Mouse (Mus musculus) heart, postnatal 0 days (tissue): Measurements from ENCODE around the gene Metap1. TPM values are rescaled to one million over a fixed set of nuclear protein-coding genes. Genes with fewer than 3 reads are reported as not detected.

Source experiments
- ATAC-seq: fragments of 200-750 bp; cut with Nextera tagmentation; 2 replicates; pipeline ENCODE4 v1.8.0; 2017; ENCODE audit warnings: low read depth, moderate number of reproducible peaks, moderate library complexity; ENCODE audit not compliant: insufficient read depth
- DNase-seq: peaks from one replicate; pipeline ENCODE4 v3.0.0-alpha.2; 2016; ENCODE audit warnings: low spot score
- H3K27ac ChIP-seq: fragments of 300-500 bp; sonication (generic); 2 replicates; pipeline ENCODE4 v1.5.1; 2014; ENCODE audit warnings: low read depth, mild to moderate bottlenecking
- H3K27me3 ChIP-seq: fragments of 300-500 bp; sonication (generic); 2 replicates; pipeline ENCODE4 v1.6.1; 2014; ENCODE audit warnings: low read length, mixed read lengths; ENCODE audit not compliant: control insufficient read depth, insufficient read depth
- H3K36me3 ChIP-seq: fragments of 300-500 bp; sonication (generic); replicated peaks from 2 replicates; pipeline ENCODE4 v1.6.1; 2014; ENCODE audit warnings: low read length, mixed read lengths; ENCODE audit not compliant: control insufficient read depth, insufficient read depth
- H3K4me1 ChIP-seq: fragments of 300-500 bp; sonication (generic); 2 replicates; pipeline ENCODE4 v1.6.1; 2014; ENCODE audit warnings: antibody characterized with exemption; ENCODE audit not compliant: control insufficient read depth, insufficient read depth
- H3K4me2 ChIP-seq: fragments of 300-500 bp; sonication (generic); 2 replicates; pipeline ENCODE4 v1.6.1; 2014; ENCODE audit warnings: low read depth, mild to moderate bottlenecking, low read length, moderate library complexity
- H3K4me3 ChIP-seq: fragments of 300-500 bp; sonication (generic); 2 replicates; pipeline ENCODE4 v1.5.1; 2014; ENCODE audit warnings: low read depth, low read length
- H3K9ac ChIP-seq: fragments of 300-500 bp; sonication (generic); replicated peaks from 2 replicates; pipeline ENCODE4 v1.6.1; 2014; ENCODE audit warnings: low read depth, low read length, mixed read lengths
- H3K9me3 ChIP-seq: fragments of 300-500 bp; sonication (generic); replicated peaks from 2 replicates; pipeline ENCODE4 v1.6.1; 2016; ENCODE audit warnings: low read length; ENCODE audit not compliant: control insufficient read depth
- CTCF ChIP-seq: IDR thresholded peaks from 2 replicates; pipeline ENCODE4 v1.5.1; 2016; ENCODE audit warnings: antibody characterized with exemption, control low read depth, low read depth
- EP300 ChIP-seq: IDR thresholded peaks from 2 replicates; pipeline ENCODE4 v1.6.1; 2016; ENCODE audit warnings: antibody characterized with exemption, low read depth
- WGBS: fragments of 180-500 bp; shearing (Covaris S2); extraction: QIAGEN DNeasy Blood & Tissue Kit; methylation state at CpG from one replicate; pipeline ENCODE4 v1.1.7; 2014; 5-methylcytosine and 5-hydroxymethylcytosine counted together
- polyA plus RNA-seq: library from polyadenylated mRNA; unstranded; fragments of >200 nt; fragmentation: Nextera tagmentation; extraction: Ambion mirVana; gene quantifications from 2 replicates; pipeline ENCODE4 v1.2.1, GENCODE M21; 2015
- total RNA-seq: library from RNA; depleted of rRNA; stranded (reverse); fragments of >200 nt; gene quantifications from 2 replicates; pipeline ENCODE4 v1.2.3, GENCODE M21; 2014; ENCODE audit warnings: low replicate concordance

The Metap1 gene
- total and polyA plus RNA-seq, 2 experiments from 2014 or later, result 26.0 to 33.3 TPM

DNA sequence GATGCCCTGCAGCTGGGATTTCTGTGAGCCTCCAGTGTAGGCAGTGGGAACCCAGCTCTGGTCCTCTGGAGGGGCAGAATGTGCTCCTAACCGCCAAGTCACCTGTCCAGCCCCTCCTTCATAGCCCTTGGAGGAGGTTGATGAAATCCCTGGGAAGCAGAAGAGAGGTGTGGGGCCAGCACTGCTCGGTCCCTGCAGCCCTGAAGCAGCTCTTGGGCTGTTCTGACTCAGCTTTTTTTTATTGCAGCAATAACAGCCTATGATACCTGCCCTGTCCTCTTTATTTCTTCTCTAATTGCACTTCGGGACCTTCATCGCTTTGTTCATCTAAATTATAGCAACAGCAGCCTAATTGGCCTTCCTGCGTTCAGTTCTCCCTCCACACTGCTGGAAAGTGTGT lies 21.2 kb upstream of the Metap1 start:
- TF ChIP-seq CTCF, result no peak
- TF ChIP-seq EP300, result no peak
- WGBS, result 74% methylated on average over 5 of the region's 5 CpGs
- Histone ChIP-seq H3K9ac (no peak overlapping the region), H3K27ac (no peak overlapping the region), H3K9me3 (no peaks in the 10 kb centered on the region), H3K4me1 (no peaks in the 10 kb centered on the region), H3K4me3 (no peak overlapping the region), H3K4me2 (no peak overlapping the region), H3K27me3 (no peaks in the 10 kb centered on the region), H3K36me3 (no peaks in the 10 kb centered on the region)
- no peak for DNase-seq
- ATAC-seq, result no peak

DNA sequence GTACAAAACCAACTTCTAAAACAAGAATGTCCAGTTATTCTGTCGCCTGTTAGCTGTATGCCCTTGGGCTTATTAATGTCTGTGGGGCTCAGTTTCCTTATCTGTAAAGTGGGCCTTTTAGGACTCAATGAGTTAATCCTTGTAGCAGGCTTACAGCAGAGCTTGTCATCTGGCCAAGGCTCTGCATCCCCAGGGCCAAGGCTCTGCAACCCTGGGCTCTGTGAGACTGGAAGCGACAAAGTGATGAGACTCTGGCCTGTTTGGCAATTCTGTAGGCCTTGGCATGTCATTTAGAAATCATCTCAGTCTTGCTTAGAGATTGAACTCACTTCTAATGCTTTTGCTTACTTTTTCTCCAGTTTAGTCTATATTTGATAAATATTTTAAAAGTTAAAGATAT lies 20.3 kb upstream of the Metap1 start:
- DNase-seq (no peak), ATAC-seq (no peak)
- H3K27me3 ChIP-seq, result no peaks in the 10 kb centered on the region
- no peaks in the 10 kb centered on the region for H3K36me3 ChIP-seq
- no peak overlapping the region for H3K27ac ChIP-seq
- no peak overlapping the region for H3K9ac ChIP-seq
- no peak for TF ChIP-seq EP300
- no peak for TF ChIP-seq CTCF
- no peaks in the 10 kb centered on the region for H3K4me1 ChIP-seq
- H3K4me3 ChIP-seq, result no peak overlapping the region
- no peak overlapping the region for H3K4me2 ChIP-seq
- WGBS, result 79% methylated on average over 2 of the region's 2 CpGs
- no peaks in the 10 kb centered on the region for H3K9me3 ChIP-seq

DNA sequence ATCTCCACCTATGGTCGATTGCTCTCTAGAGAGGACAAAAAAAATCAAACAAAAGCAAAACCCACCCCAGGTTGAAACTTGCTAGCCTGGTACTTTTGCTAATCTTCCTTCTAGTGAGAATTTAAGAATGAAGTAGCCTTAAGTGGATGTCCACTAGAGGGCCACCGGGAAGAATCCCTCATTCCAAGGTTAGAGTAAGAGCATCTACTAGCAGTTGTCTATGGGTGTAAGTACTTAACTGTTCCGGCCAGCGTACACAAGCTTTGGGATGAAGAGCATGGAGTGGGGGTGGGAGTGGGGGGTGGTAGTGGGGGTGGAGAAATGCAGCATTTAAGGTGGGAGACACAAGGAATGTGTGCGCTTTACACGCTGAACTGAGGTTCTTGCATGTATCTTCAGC lies 17.4 kb upstream of the Metap1 start:
- H3K27me3 ChIP-seq, result no peaks in the 10 kb centered on the region
- WGBS, result 50% methylated on average over 6 of the region's 6 CpGs
- H3K4me2 ChIP-seq, result no peak overlapping the region
- ATAC-seq (no peak; the same call in 1 of the 2 replicates), DNase-seq (no peak)
- no peak overlapping the region for H3K9ac ChIP-seq
- H3K27ac ChIP-seq, result no peak overlapping the region
- TF ChIP-seq EP300, result no peak
- peak; percentile 48 for TF ChIP-seq CTCF
- H3K9me3 ChIP-seq, result no peaks in the 10 kb centered on the region
- H3K4me1 ChIP-seq, result no peaks in the 10 kb centered on the region
- no peak overlapping the region for H3K4me3 ChIP-seq
- H3K36me3 ChIP-seq, result no peaks in the 10 kb centered on the region

DNA sequence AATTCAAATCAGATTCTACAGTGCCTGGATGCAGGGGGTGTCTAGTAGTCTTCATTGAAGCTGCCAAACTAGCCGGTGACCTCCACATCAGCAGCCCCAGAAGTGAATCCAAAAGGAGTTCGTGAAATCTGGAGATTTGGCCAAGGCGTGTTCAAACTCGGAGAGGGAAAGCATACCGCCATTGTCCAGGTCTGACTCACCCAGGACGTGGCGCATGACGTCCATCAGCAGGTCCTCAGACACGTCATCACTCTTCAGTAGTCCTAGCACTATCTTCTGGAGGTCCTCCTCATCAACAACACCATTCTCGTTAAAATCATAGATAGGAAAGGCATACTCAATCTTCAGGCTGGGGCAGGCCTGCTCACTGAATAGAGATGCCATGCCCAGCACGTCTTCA lies 14.4 kb upstream of the Metap1 start:
- no peaks in the 10 kb centered on the region for H3K27me3 ChIP-seq
- H3K27ac ChIP-seq, result no peak overlapping the region
- DNase-seq (no peak), ATAC-seq (0 out of 2 replicates have a peak, but pooled peaks have one; percentile 53)
- no peak overlapping the region for H3K9ac ChIP-seq
- H3K4me3 ChIP-seq, result no peak overlapping the region
- no peak overlapping the region for H3K4me2 ChIP-seq
- H3K4me1 ChIP-seq, result no peaks in the 10 kb centered on the region
- H3K36me3 ChIP-seq, result no peaks in the 10 kb centered on the region
- no peaks in the 10 kb centered on the region for H3K9me3 ChIP-seq
- TF ChIP-seq CTCF (no peak), EP300 (no peak)
- WGBS, result 29% methylated on average over 11 of the region's 11 CpGs

DNA sequence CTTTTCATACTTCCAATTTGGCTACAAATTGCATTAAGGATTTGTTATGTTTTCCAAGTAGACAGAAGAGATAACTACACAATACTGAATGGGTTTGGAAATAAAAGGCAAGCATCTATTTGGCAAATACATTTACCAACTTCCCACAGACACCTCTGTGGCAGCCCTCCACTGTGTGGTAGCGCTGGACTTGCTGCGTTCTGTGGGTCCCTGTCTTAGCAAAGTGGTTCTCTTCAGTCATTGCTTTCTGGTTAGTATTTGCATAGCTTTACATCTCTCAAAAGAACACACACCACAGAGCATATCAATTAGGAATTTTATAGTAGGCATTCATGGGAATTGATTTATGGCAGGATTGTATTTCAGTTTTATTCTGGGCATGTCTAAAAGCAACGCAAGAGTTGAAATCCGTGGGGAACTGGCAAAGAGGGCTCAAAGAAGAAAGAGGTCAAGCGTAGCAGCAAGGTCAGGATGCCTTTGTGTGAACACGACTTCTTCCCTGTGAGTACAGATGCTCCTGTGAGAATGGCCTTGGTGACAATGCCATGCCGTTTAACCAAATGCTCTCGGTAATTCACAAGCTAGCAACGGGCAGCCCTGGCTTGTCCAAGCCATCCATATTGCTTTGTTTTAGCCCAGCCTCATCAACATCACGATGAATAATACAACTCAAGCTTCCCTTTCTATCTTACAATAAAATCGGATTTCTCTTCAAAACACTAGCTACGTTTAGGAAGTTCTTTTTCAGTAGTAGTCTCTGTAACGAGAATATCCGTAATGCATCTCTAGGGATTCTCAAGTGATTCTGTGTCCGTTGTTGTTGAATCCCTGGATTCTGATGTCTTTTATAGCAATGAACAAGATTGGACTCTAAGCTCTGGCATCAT lies 10.8 kb upstream of the Metap1 start:
- no peaks in the 10 kb centered on the region for H3K9me3 ChIP-seq
- H3K4me2 ChIP-seq, result no peak overlapping the region
- no peak overlapping the region for H3K4me3 ChIP-seq
- DNase-seq, result no peak
- ATAC-seq, result no peak
- no peaks in the 10 kb centered on the region for H3K27me3 ChIP-seq
- no peaks in the 10 kb centered on the region for H3K4me1 ChIP-seq
- no peak overlapping the region for H3K9ac ChIP-seq
- TF ChIP-seq EP300 (no peak), CTCF (no peak)
- H3K36me3 ChIP-seq, result no peaks in the 10 kb centered on the region
- WGBS, result 74% methylated on average over 15 of the region's 15 CpGs
- H3K27ac ChIP-seq, result no peak overlapping the region
